Mouse (Mus musculus): Measurements from ENCODE around the gene Olfr890. TPM values are rescaled to one million over a fixed set of nuclear protein-coding genes. Genes with fewer than 3 reads are reported as not detected.
"Not testable (repeated sequence)": the region's sequence is repeated elsewhere in the genome, so short reads cannot be mapped to it uniquely, and the experiment has no call there.

Gene Olfr890
- polyA plus RNA-seq (2015; fragmentation: Nextera tagmentation; extraction: Ambion mirVana), result not detected in 2 replicates

DNA sequence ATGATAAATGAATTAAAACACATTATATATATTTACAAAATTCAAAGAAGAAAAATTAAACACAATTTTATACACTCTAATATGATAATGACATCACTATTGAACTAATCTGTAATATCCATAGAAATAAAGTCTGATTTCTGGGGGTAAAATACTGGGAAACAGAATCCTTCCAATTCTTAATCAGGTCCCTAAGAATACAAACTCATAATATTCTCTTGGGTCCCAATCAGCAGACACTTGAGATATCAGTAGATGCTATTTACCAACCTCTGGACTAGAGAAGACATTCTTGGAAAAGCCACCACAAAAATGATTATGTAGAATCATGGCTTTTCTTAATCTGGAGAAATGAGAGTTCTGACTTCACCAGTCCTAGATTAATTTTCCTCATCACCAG is at the start of gene Olfr890:
TSS of gene Olfr890 (plus strand) at position 301 of the 400 bp plus-strand sequence.
- no peaks in the 10 kb centered on the region for H3K36me3 ChIP-seq (ENCODE audit: control insufficient read depth, insufficient read depth)
- no peak within 1 kb of the TSS for H3K4me2 ChIP-seq (ENCODE audit: low read depth, low read length)
- H3K4me1 ChIP-seq (ENCODE audit: control insufficient read depth, insufficient read depth, low read length), result no peaks in the 10 kb centered on the region
- H3K9me3 ChIP-seq (replicated peaks; ENCODE audit: control insufficient read depth, low read length), result no peaks in the 10 kb centered on the region; the same call in 1 of the 2 replicates
- H3K27me3 ChIP-seq (ENCODE audit: control insufficient read depth, insufficient read depth, low read length), result no peaks in the 10 kb centered on the region
- H3K4me3 ChIP-seq (ENCODE audit: low read length), result no peak within 1 kb of the TSS
- no peak within 1 kb of the TSS for H3K27ac ChIP-seq (ENCODE audit: low read length)
- H3K9ac ChIP-seq (ENCODE audit: low read length), result no peak within 1 kb of the TSS
- no peak for ATAC-seq (replicated peaks; ENCODE audit: extremely low read depth, insufficient read depth, low FRiP score)

DNA sequence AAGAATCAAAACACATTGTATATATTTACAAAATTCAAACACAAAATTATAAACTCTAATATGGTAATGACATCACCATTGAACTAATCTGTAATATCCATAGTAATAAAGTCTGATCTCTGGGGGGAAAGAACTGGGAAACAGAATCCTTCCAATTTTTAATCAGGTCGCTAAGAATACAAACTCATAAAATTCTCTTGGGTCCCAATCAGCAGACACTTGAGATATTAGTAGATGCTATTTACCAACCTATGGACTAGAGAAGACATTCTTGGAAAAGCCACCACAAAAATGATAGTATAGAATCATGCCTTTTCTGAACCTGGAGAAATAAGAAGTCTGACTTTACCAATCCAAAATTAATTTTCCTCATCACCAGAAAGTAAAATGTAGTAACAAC is 34.5 kb upstream of the Olfr890 start, which contains the start of gene Olfr888:
TSS of gene Olfr888 (plus strand) at position 301 of the 400 bp plus-strand sequence.
- Histone ChIP-seq H3K4me1 (ENCODE audit: control insufficient read depth, insufficient read depth, low read length) (no peaks in the 10 kb centered on the region), H3K9me3 (replicated peaks; ENCODE audit: control insufficient read depth, low read length) (no peaks in the 10 kb centered on the region), H3K9ac (ENCODE audit: low read length) (no peak within 1 kb of the TSS), H3K27ac (ENCODE audit: low read length) (no peak within 1 kb of the TSS), H3K36me3 (ENCODE audit: control insufficient read depth, insufficient read depth) (no peaks in the 10 kb centered on the region), H3K27me3 (ENCODE audit: control insufficient read depth, insufficient read depth, low read length) (no peaks in the 10 kb centered on the region), H3K4me2 (ENCODE audit: low read depth, low read length) (no peak within 1 kb of the TSS), H3K4me3 (ENCODE audit: low read length) (no peak within 1 kb of the TSS)
- 53% methylated on average over 1 of the region's 1 CpGs for WGBS
- no peak for ATAC-seq (replicated peaks; ENCODE audit: extremely low read depth, insufficient read depth, low FRiP score)

DNA sequence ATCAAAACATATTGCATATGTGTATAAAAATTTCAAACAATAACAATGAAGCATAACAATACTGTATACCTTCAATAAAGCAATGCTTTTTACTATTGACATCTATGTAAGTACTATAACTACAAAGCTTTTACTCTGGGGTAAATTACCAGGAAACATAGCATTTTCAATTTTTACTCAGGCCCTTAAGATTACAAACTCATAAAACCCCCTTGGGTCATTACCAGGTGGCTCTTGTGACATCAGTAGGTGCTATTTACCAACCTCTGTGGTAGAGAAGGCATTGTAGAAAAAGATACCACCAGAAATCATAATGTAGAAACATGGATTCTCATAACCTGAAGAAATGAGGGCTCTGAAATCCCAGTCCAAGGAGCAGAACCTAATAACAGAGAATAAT is 27.4 kb upstream of the Olfr890 start, which contains the start of gene Olfr889:
TSS of gene Olfr889 (plus strand) at position 301 of the 400 bp plus-strand sequence.
- Histone ChIP-seq H3K4me1 (ENCODE audit: control insufficient read depth, insufficient read depth, low read length) (no peaks in the 10 kb centered on the region), H3K27me3 (ENCODE audit: control insufficient read depth, insufficient read depth, low read length) (no peaks in the 10 kb centered on the region), H3K4me2 (ENCODE audit: low read depth, low read length) (no peak within 1 kb of the TSS), H3K4me3 (ENCODE audit: low read length) (no peak within 1 kb of the TSS), H3K27ac (ENCODE audit: low read length) (no peak within 1 kb of the TSS), H3K36me3 (ENCODE audit: control insufficient read depth, insufficient read depth) (no peaks in the 10 kb centered on the region), H3K9ac (ENCODE audit: low read length) (no peak within 1 kb of the TSS), H3K9me3 (replicated peaks; ENCODE audit: control insufficient read depth, low read length) (no peaks in the 10 kb centered on the region)
- ATAC-seq (replicated peaks; ENCODE audit: extremely low read depth, insufficient read depth, low FRiP score), result no peak

DNA sequence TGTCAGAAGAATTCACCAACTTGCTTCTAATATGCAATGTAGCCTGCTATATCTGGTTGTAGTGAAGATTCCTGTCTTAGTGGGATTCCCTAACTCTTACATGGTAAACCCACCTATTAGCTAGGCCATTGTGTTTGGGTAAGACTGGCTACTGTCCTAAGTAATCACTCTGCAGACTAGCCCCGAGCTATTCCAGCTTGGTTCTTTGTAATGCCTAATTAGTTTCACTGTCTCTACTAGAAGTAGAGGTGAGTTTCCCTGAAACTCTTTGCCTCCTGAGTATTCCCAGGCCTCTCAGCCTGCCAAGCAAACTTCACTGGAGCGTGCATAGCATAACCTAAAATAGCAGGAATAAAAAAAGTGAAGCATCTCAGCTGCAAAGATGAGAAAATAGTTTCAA is 26.0 kb downstream of the Olfr890 start:
- not testable (repeated sequence) for H3K36me3 ChIP-seq (ENCODE audit: control insufficient read depth, insufficient read depth); H3K9me3 ChIP-seq (replicated peaks; ENCODE audit: control insufficient read depth, low read length); H3K27ac ChIP-seq (ENCODE audit: low read length); H3K9ac ChIP-seq (ENCODE audit: low read length); ATAC-seq (replicated peaks; ENCODE audit: extremely low read depth, insufficient read depth, low FRiP score); H3K4me1 ChIP-seq (ENCODE audit: control insufficient read depth, insufficient read depth, low read length); H3K4me2 ChIP-seq (ENCODE audit: low read depth, low read length); H3K27me3 ChIP-seq (ENCODE audit: control insufficient read depth, insufficient read depth, low read length); H3K4me3 ChIP-seq (ENCODE audit: low read length)
- 39% methylated on average over 2 of the region's 2 CpGs for WGBS

DNA sequence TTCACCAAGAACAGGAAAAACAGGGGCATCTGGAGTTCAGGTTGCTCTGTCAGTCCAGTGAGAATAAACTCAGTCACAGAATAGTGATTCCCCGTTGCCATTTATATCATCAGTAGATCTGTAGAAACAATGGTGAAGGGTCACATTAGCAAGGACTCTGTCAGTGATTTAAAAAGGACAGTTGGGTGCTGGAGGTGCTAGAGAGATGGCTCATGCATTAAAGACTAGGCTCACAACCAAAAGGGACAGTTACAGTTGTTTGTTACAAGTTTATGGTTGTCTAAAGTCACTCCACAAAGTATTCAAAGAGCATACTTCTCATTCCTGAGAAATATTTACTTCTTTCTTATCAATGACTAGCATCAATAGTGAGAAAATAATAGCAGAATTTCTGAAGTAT is 38.4 kb downstream of the Olfr890 start, which contains the start of gene Olfr891:
TSS of gene Olfr891 (minus strand) at position 101 of the 400 bp plus-strand sequence.
- Histone ChIP-seq H3K4me1 (ENCODE audit: control insufficient read depth, insufficient read depth, low read length) (no peaks in the 10 kb centered on the region), H3K27me3 (ENCODE audit: control insufficient read depth, insufficient read depth, low read length) (no peaks in the 10 kb centered on the region), H3K9me3 (replicated peaks; ENCODE audit: control insufficient read depth, low read length) (peaks cover 7% of the 10 kb centered on the region), H3K4me3 (ENCODE audit: low read length) (no peak within 1 kb of the TSS), H3K27ac (ENCODE audit: low read length) (no peak within 1 kb of the TSS), H3K9ac (ENCODE audit: low read length) (no peak within 1 kb of the TSS), H3K36me3 (ENCODE audit: control insufficient read depth, insufficient read depth) (no peaks in the 10 kb centered on the region), H3K4me2 (ENCODE audit: low read depth, low read length) (no peak within 1 kb of the TSS)
- ATAC-seq (replicated peaks; ENCODE audit: extremely low read depth, insufficient read depth, low FRiP score), result no peak
- 68% methylated on average over 1 of the region's 1 CpGs for WGBS

Other genes with a start within 250 kb of the Olfr890 start
- gene Olfr145, start 245.8 kb upstream of the Olfr890 start, polyA plus RNA-seq (2015; fragmentation: Nextera tagmentation; extraction: Ambion mirVana), result not detected in 2 replicates
- gene Olfr878, start 224.7 kb upstream of the Olfr890 start, polyA plus RNA-seq (2015; fragmentation: Nextera tagmentation; extraction: Ambion mirVana), result not detected in 2 replicates
- gene Olfr881, start 150.7 kb upstream of the Olfr890 start, polyA plus RNA-seq (2015; fragmentation: Nextera tagmentation; extraction: Ambion mirVana), result not detected in 2 replicates
- gene Olfr883, start 116.7 kb upstream of the Olfr890 start, polyA plus RNA-seq (2015; fragmentation: Nextera tagmentation; extraction: Ambion mirVana), result not detected in 2 replicates
- not detected in 2 replicates for gene Olfr884, start 96.0 kb upstream of the Olfr890 start, polyA plus RNA-seq (2015; fragmentation: Nextera tagmentation; extraction: Ambion mirVana)
- not detected in 2 replicates for gene Olfr885, start 81.2 kb upstream of the Olfr890 start, polyA plus RNA-seq (2015; fragmentation: Nextera tagmentation; extraction: Ambion mirVana)
- gene Olfr887, start 58.4 kb upstream of the Olfr890 start, polyA plus RNA-seq (2015; fragmentation: Nextera tagmentation; extraction: Ambion mirVana), result not detected in 2 replicates
- gene Olfr888, start 34.4 kb upstream of the Olfr890 start, polyA plus RNA-seq (2015; fragmentation: Nextera tagmentation; extraction: Ambion mirVana), result not detected in 2 replicates
- gene Olfr889, start 27.3 kb upstream of the Olfr890 start, polyA plus RNA-seq (2015; fragmentation: Nextera tagmentation; extraction: Ambion mirVana), result 0.02 and 0.04 TPM in 2 replicates
- not detected in 2 replicates for gene Olfr891, start 38.3 kb downstream of the Olfr890 start, polyA plus RNA-seq (2015; fragmentation: Nextera tagmentation; extraction: Ambion mirVana)
- not detected in 2 replicates for gene Olfr893, start 65.8 kb downstream of the Olfr890 start, polyA plus RNA-seq (2015; fragmentation: Nextera tagmentation; extraction: Ambion mirVana)
- gene Olfr894, start 75.5 kb downstream of the Olfr890 start, polyA plus RNA-seq (2015; fragmentation: Nextera tagmentation; extraction: Ambion mirVana), result not detected in 2 replicates
- not detected in 2 replicates for gene Olfr143, start 110.3 kb downstream of the Olfr890 start, polyA plus RNA-seq (2015; fragmentation: Nextera tagmentation; extraction: Ambion mirVana)
- gene Olfr895, start 125.3 kb downstream of the Olfr890 start, polyA plus RNA-seq (2015; fragmentation: Nextera tagmentation; extraction: Ambion mirVana), result not detected in 2 replicates
- not detected in 2 replicates for gene Olfr896-ps1, start 148.6 kb downstream of the Olfr890 start, polyA plus RNA-seq (2015; fragmentation: Nextera tagmentation; extraction: Ambion mirVana)
- gene Olfr25, start 186.5 kb downstream of the Olfr890 start, polyA plus RNA-seq (2015; fragmentation: Nextera tagmentation; extraction: Ambion mirVana), result not detected in 2 replicates
- not detected in 2 replicates for gene Olfr898, start 205.9 kb downstream of the Olfr890 start, polyA plus RNA-seq (2015; fragmentation: Nextera tagmentation; extraction: Ambion mirVana)
- gene Olfr250, start 224.4 kb downstream of the Olfr890 start, polyA plus RNA-seq (2015; fragmentation: Nextera tagmentation; extraction: Ambion mirVana), result not detected in 2 replicates
- gene Olfr251, start 234.6 kb downstream of the Olfr890 start, polyA plus RNA-seq (2015; fragmentation: Nextera tagmentation; extraction: Ambion mirVana), result not detected in 2 replicates

Data from heart, embryonic 16.5 days (tissue).